Mouse (Mus musculus): Measurements from ENCODE around the gene Vps53.

The Vps53 gene

DNA sequence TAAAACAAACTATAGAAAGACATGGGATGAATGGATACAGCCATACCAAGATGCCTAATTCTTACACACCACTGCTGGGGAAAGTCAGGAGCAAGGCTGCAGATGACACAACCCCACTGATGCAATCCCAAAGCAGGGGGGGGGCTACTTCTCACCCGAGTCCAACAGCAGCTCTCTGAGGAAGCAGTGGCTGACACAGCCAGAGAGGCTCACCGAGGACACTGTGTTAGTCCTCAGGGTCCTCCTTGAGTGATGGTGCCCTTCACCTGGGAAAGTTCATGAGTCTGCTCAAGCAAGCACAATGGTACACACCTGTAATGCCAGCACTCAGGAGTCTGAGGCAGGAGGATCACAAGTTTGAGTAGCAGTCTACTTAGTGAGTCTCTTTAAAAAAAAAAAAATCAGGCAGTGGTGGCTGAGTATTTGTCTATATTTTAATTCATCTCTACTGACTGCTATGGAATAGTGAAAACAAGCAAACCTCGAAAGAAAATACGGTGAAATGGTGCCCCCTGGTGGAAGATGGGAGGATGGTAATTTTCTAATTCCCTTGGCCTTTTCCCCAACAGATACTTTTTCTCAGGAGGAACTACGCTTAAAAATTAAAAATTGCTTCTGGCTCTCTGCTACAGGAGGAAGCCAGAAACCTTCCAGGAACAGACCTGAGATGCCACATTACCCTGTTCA lies 12.2 kb downstream of the Vps53 start:
- peak; percentile 73 for DNase-seq (ENCODE audit: low spot score)

DNA sequence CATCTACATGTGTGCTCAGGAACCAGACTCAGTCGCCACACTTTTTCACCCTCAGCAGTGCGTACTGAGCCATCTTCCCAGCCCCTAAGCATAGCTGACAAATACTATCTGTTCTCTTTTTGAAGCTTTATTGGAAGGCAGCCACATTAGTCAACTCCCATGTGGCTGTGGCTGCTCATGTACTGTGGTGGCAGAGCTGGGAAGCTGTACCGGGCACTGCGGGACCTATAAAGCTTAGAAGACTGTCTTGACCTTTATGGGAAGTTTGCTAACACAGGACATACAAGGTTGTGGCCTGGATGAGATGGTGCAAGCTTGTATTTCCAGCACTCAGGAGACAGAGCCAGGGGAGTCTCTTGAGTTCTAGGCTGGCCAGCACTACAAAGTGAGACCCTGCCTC lies 12.8 kb downstream of the Vps53 start:
- no peak for DNase-seq (ENCODE audit: low spot score)

DNA sequence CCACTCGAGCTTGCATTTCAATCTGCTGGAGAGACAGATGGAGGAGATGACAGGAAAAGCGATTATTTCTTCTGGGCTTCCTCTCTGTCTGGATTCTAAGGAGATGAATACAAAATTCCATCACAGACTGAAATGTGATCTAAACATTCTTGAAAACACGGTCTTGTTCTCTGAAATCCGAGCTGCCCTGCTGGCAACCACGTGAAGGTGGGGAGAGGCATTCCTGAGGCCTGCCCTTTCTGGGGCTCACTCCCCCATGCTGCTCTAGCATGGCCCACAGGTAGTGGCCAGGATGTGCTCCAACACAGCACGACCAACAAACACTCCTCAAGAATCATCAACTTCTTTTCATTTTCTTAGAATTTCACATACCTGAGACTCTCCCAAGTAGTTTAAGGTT lies 19.2 kb downstream of the Vps53 start:
- DNase-seq (ENCODE audit: low spot score) = peak; percentile 21

DNA sequence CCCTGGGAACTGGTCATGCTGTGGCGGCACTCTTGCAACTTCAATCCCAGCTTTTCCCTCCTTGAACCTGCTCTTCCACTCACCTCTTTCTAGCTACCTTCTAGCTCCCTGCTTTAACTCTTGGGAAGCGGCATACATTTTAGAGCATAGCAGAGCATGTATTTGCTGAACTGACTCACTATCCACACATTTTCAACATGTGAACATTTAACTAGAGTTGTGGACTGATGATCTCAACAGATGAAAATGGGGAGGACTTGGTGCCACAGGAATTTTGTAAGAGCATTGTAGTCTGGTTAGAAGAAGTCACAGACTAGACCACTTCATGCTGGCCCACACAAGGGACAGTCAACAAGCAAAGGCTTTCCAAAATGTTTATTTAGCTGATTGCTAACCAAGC lies 21.1 kb downstream of the Vps53 start:
- no peak for DNase-seq (ENCODE audit: low spot score)

DNA sequence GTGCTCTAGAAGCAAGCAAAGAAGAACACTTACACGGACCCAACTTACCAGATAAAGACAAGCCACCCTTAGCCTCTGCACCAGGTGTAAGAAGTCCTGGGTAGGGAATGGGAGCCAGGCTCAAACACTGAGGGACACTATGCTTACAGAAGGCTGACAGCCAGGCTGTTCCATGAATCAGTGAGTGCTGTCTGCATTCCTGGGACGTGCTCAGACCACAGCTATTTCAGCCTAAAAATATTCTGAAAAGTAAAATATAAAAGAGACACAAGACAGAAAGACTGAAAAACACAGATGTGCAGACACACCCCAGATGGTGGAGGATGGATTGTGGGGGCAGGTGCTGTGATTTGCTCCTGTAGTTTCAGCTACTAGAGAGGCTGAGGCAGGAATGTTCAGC lies 24.6 kb downstream of the Vps53 start:
- no peak for DNase-seq (ENCODE audit: low spot score)

DNA sequence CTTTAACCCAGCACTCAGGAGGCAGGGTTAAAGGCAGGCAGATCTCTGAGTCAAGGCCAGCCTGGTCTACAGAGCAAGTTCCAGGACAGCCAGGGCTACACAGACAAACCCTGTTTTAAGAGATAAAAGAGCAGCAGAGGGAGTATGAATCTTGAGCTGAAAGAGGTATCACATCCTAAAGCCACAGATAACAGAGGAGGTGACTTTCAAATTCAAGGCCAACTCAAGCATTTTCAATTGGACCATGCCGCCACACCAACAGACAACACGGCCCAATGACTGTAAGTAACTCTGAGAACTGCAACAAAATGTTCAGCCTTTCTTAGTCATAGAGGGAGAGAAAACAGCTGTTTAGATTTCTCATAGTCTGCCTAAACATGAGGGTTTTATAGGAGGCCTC lies 25.2 kb downstream of the Vps53 start:
- no peak for DNase-seq (ENCODE audit: low spot score)

DNA sequence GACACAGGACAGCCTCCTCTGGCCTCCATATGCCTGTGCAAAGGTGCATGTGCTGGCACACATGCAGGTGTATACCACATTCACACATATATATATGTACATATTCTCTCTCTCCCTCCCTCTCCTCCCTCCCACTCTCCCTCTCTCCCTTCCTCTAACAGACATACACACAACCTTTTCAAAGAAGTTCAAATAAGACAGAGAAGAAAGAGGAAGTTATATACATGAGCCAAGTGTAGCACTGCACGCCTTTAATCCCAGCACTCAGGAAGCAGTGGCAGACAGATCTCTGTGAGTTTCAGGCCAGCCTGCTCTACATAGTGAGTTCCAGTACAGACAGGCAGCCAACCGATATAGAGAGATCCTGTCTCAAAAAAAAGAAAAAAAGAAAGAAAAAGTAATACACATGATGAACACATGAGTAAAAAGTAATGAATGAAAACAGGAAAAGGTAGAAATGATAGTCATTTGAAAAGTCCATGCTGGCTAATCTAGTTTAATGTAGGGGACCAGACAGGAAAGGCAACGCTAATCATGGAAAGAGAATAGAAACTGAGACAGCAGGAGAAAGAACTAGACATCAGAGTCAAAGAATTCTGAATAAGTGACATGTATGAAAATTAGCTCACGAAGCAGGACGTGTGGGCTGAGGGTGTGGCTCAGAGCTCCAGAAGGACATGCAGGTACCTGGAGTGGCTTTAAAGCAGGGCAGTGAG lies 26.1 kb downstream of the Vps53 start:
- no peak for DNase-seq (ENCODE audit: low spot score)

DNA sequence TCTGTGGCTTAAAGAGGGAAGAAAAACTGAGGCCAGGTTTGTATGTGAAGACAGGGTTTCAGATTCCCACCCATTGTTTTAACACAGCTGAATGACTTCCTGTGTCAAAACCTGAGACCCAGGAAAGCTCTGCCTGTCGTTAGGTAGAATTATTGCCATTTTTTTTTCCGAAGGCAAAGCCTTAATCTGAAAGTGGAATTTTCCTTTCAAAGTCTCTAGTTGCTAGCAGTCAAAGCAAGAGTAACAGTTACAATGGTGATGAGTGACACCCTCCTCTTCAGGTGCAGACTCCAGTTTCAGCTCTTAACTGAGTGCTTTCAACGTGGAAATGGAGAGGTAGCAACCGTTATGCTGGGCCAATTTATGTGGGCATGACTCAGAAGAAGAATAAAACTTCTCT lies 28.5 kb downstream of the Vps53 start:
- DNase-seq (ENCODE audit: low spot score) = no peak

DNA sequence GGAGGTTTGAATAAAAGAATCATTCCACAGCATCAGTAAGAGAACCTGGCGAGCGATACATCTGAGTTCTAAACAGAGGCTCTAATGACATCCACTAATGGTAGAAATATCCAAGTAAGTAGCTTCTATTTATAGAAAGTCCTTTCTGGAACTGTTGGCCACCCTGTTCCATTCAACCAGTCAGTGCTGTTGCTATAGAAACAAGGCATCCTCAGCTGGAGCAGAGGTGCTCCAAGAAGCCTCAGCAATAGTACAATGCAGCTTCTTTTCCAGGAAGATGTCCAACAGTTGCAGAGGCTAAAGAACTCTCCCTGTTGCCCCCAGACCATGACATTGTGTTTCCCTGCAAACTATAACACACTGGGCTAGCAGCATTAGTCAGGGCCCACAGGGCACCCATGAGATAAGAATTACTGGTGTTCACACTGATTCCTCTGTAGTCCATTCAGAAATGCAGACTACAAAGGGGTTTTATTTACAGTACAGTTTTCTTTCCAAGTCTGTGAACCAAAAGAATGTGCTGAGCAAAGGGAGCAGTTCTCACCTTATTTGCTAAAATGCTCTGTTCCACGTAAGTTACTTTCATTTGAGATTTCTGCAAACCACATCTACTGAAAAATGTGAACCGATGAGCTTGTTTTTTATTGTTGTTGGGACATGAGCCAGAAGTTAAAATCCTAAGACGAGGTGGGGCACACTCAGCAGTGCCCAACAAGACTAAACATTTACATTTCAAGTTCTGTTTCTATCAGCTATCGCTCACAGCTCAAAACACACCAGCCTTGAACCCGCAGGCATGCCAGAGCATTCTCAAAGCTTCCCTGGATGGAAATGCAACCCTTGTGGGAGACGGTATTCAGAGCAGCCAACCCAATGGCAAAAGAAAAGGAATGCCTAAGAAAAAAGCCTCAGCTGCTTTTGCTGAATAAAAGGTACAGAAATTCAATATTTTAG lies 31.1 kb downstream of the Vps53 start:
- DNase-seq (ENCODE audit: low spot score) = peak; percentile 23

DNA sequence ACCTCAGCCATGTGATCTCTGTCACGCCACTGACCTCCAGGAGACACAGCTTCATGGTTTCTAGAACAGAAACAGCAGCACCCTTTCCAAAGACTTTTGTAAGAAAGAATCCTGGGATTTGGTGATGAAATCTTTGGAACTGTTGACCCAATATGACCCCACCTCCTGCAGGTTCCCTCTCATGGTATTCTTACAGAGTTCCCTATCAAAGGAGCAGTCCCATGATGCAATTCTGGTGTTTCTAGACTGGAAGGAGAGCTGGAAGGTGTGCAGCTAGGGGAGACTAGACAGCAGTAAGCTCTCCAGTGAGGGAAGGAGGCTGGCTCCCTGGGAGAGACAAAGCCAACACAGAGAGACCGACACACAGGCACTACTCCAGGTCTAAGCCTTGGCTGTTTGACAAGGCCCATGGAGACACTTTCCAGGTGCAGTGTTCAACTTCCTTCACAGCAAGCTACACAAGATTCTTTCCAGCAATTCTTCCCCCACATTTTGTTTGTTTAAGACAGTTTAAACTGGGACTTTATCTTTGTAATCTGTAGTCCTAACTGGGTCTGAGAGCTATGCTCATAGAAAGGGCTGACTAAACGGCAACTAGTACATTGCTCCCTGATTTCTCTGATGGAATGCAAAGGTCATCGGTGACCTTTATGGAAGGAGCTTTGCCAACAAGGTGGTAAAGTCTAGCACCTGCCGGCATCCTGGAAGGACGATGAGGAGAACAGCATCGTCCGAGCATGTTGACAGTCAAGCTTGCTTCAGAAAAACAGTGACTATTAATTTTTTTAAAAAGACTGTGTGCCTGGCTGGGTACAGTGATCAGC lies 33.0 kb downstream of the Vps53 start:
- DNase-seq (ENCODE audit: low spot score) = no peak

DNA sequence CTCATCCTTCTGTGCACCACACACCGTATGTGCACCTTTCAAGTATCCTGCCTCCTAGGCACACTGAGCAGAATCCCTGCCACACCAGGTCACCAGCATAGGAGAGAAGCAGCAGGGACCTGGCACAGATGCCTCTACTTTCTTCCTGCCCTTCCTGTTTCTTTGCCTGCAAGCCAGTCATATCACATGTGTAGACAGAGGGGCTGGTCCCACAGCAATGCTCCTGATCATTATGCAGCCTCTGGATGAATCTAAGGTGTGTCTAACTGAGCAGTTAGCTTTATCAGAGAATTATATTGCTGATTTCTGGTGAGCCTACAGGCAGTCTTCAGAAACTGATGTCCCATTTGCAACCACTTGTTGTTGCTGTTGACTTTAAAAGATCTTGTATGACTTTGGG lies 34.3 kb downstream of the Vps53 start:
- DNase-seq (ENCODE audit: low spot score) = no peak

DNA sequence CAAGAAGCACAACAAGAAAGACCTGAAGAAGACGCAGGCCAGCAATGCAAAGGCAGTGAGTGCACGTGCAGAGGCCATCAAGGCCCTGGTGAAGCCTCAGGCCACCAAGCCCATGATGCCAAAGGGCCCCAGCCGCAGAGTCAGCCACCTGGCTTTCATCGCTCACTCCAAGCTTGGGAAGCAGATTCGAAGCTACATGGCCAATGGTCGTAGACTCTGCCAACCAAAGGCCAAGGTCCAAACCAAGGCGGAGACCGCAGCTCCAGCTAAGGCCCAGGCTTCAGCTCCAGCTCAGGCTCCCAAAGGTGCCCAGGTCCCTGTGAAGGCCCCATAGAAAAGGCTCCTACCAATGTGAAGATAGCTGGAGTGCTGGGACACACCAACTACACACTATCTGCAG lies 35.1 kb downstream of the Vps53 start:
- DNase-seq (ENCODE audit: low spot score) = no peak

DNA sequence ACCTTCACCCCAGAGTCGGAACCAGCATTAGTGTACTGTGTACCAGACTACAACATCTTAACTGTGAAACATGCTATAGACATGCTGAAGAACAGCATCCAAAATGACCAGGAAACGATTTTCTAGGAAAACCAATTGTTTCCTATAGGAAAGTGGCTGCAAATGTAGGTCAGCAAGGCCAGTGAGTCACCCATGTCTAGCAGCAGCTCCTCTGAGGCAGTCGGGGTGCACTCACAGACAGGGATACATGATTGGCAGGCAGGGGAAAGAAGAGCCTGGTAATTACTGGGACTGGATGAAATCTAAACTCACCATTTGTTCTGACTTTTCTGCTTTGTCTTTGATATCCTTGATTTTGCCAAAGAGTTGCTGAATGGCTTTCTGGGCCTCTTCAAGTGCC lies 41.5 kb downstream of the Vps53 start:
- no peak for DNase-seq (ENCODE audit: low spot score)

DNA sequence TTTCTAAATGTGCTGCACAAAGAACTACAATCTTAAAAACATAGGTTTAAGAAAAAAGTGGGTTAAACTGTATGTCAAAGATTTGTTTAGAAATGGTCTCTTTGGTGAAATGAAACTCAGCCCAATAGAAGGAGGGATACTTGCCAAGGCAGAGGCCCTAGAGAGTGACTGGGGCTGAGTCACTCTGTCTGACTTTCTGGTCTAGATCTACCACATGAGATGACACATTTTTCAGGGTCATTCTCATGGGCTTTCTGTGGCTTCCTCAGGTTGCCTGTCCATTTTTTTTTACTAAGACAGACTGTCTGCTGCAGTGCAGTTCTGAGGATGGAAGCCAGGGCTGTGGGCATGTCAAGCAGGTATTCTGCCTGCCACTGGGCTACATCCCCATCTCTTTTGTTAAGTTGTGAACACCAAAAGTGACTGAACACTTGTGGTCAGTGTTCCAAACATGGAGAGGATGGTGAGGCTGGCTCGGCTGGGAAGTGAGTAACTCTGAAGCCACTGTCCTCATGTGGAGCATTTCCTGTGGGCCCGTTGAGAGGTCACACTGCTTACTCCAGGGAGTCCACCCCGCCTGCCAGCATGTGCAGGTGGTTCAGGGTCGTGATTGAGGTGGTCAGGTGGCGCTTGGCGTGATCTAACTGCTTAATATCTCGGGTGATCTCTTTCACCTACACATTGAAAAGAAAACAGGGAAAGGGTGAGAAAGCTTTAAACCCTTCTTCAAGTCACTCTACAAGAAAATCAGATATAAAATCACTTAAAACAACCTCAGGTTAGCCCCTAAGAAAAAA lies 43.6 kb downstream of the Vps53 start:
- DNase-seq (ENCODE audit: low spot score) = no peak

DNA sequence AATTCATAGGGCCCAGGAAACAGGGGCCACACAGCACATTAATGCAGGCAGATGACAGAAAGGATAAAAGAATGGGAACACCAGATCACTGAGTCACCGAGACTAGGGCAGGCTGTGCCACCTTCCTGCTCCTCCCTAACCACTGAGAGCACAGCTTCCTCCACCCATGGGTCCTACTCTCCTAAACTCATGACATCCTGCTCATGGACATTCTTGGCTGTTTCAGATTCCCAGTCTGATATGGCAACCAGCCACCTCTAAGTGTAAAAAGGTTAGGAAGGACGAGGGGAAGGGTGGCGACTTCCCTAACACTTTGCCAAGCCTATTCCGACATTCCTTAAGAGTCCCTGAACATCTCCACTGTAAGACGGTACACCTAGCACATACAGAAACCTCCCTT lies 48.6 kb downstream of the Vps53 start:
- no peak for DNase-seq (ENCODE audit: low spot score)

DNA sequence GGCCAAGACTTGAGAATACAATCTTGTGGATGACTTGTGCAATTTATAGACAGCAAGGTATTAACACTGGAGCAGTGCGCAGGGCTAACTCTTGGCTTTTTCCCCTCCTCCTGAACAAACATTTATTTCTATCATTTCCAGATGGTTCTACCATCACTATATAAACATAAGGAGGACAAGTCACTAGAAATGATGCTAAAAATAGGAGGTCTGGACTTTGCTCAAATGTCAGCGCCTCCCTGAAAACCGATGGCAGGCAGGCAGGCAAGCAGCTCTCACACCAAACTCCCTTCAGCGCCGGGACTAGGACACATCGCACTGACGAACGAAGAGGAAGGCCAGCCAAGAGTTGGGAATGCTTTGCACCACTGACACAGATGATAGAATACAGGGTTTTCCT lies 54.1 kb downstream of the Vps53 start:
- DNase-seq (ENCODE audit: low spot score) = peak; percentile 36

DNA sequence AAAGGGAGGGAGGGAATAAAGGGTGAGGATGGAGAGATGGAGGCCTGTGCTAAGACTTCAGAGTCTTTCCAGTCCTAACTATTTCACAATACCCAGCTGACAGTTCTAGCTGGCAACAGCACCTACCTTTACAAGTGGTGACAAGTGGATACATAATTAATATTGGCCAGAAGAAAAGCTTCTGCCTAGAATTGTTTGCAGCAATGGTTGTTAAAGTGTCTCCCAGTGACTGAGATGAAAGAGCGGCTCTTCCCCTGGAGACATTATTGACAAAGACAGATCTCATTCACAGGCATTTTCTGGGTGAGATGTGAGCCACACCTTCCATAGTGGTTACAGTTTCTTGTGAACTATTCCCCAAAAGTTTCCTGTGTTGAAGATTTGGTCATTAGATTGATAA lies 55.9 kb downstream of the Vps53 start:
- no peak for DNase-seq (ENCODE audit: low spot score)

DNA sequence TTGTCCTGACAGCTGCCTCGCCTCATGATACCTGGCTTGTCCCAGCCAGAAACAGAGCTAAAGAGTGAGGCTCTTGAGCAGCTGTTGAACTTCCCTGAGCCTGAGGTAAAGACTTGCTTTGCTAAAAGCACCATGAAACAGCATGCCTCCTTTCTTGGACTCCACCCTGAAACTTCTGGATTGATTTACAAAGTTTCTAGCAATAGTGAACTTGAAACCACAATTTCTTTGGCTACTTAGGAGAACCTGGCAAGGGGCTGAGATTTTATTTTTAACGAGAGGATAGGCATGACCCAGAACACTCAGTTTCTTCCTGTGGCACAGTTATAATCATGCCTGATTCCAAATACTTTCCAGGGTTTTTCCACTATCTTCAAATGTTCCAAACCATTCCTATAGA lies 56.9 kb downstream of the Vps53 start:
- no peak for DNase-seq (ENCODE audit: low spot score)

DNA sequence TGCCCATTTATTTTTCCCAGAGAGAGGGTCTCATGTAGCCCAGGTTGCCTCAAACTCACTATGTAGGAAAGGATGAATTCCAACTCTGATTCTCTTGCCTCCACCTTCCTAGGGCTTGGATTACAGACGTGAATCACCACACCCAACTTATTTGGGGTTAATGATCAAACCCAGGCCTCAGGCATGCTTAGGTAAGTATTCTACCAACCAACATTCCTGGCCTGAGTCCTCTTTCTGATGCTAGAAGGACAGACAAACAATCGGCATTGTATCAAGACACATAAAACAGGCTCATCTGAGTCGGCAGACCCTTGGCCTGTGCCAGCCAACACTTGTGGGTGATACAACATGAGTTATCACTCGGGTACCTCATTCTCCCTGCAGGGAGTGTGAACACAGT lies 58.4 kb downstream of the Vps53 start:
- no peak for DNase-seq (ENCODE audit: low spot score)

DNA sequence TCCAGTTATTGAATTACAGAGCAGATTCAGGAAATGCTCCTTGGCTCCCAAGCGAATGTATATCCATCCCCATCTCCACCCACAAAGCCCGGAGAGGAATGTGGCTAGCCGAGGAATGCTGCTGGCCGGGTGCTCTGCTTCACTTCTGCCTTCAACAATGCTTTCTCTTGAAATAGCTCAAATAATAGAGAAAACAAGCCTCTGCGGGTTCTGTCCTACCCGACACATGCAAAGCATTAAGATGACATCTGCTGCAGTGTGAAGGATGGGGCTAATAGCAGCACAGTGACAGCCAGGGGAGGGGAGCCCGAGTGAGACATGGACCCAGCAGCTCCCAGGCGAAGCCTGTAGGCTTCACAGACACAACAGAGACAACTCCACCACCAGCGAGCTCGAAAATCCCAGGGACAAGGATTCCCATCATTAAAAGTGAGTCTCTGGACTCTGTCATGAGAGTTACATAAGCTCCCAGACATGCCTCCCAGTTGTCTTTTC lies 59.0 kb downstream of the Vps53 start:
- peak; percentile 18 for DNase-seq (ENCODE audit: low spot score)

DNA sequence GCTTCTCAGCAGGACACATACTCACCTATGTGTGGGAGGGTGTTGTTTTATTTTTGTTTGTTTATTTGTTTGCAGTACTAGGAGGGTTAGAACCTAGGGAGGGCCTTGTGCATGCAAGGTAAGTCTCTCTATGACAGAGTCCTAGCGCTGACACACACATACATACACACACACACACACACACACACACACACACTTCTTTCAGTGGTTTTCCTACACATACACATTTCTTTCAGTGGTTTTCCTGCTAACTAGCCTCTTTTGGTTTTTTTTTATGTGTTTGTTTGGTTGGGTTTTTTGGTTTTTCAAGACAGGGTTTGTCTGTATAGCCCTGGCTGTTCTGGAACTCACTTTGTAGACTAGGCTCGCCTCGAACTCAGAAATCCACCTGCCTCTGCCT lies 69.0 kb downstream of the Vps53 start:
- no peak for DNase-seq (ENCODE audit: low spot score)
